Mouse (Mus musculus) C2C12 (cell line): Measurements from ENCODE around the gene Sema3e.

ENCODE experiments used
- CEBPB ChIP-seq: IDR thresholded peaks from one replicate; pipeline ENCODE4 v1.6.1; 2011; ENCODE audit warnings: low read depth, mild to moderate bottlenecking, control low read depth, moderate library complexity
- CTCF ChIP-seq: IDR thresholded peaks from one replicate; pipeline ENCODE4 v1.5.1; 2011; ENCODE audit not compliant: control insufficient read depth, insufficient read depth, insufficient read length
- FOSL1 ChIP-seq: IDR thresholded peaks from one replicate; pipeline ENCODE4 v1.8.0; 2011; ENCODE audit warnings: mild to moderate bottlenecking, low read length; ENCODE audit not compliant: poor library complexity, insufficient read depth, severe bottlenecking
- MYOD1 ChIP-seq: IDR thresholded peaks from one replicate; pipeline ENCODE4 v1.6.1; 2011; ENCODE audit warnings: low read depth; ENCODE audit not compliant: control insufficient read depth, insufficient read length
- MYOG ChIP-seq: IDR thresholded peaks from one replicate; pipeline ENCODE4 v1.6.1; 2011; ENCODE audit not compliant: control insufficient read depth, insufficient read length; ENCODE audit errors: extremely low read depth

- no peak for TF ChIP-seq CTCF
- no peak for TF ChIP-seq MYOD1
- peak; percentile 31 for TF ChIP-seq FOSL1
- TF ChIP-seq CEBPB = peak; percentile 32
- TF ChIP-seq MYOG = no peak
These were observed 38.0 kb upstream of the Sema3e start for GRCm38 (mm10) chr5:13987123-13987522.
